Mouse (Mus musculus) gastrocnemius, postnatal 25 days (tissue): ENCODE results near the gene Krtap9-5. TPM values are rescaled to one million over a fixed set of nuclear protein-coding genes. Genes with fewer than 3 reads are reported as not detected.

Source experiments
- DNase-seq: peaks from one replicate; pipeline ENCODE4 v3.0.0; 2022
- long read RNA-seq, 2 experiments: library from polyadenylated mRNA; stranded (forward); transcript quantifications; one replicate each; pipeline ENCODE4 v2.0.0; 2021
- total RNA-seq, 2 experiments: library from RNA; stranded (reverse); gene quantifications; 1 replicate in 1 of 2; 2 replicates in 1 of 2; pipeline ENCODE4 v1.2.3; 2021

The Krtap9-5 gene
- not detected for total RNA-seq
- long read RNA-seq, experiment 1: 0 reads
- long read RNA-seq, experiment 2: 0 reads

DNA sequence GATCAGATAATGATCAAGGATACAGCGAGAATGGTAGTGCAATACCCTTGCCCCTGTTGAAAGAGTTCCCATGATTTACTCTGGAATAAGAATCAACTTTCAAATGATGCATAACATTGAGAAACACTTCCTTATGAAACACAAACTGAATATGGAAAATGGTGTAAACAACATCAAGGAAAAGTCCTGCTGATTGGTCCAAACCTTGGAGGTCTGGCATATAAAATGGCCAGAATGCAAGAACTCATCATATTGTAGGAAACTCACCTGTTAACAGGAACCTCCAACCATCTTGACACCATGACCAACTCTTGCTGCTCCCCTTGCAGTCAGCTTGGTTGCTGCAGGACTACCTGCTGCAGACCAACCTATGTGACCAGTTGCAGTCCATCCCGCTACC, at the start of gene Krtap9-5:
Gene Krtap9-5 (plus strand): TSS at position 301 of the 400 bp plus-strand sequence.
- DNase-seq: no peak

DNA sequence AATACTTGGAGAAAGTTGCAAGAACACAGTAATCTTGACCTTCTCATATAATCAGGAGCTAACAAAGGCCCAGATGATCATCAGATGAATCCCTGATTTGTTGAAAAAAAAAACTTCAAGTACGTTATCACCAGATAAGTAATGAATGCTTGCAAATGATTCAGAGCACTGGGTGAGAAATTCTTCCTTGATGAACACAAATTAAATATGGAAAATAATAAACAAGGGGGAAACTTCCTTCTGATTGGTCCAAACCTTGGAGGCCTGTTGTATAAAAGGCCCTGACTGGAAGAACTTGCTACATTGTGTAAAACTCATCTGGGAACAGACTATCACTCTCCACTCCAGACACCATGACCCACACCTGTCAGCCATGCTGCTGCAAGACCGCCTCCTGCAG, 40.7 kb upstream of the Krtap9-5 start, which contains the start of gene Krtap31-1:
Gene Krtap31-1 (plus strand): TSS at position 301 of the 400 bp plus-strand sequence.
- DNase-seq: no peak

- DNase-seq: no peak
Measured at GRCm38 (mm10) chr11:99914451-99914850, 33.8 kb upstream of the Krtap9-5 start, which contains the start of gene Gm11565. TSS of gene Gm11565 (plus strand) at chr11:99914751.

- DNase-seq: no peak
Measured at GRCm38 (mm10) chr11:99935991-99936390, 12.3 kb upstream of the Krtap9-5 start, which contains the start of gene Krtap31-2. TSS of gene Krtap31-2 (plus strand) at chr11:99936291.

- no peak for DNase-seq
Measured at GRCm38 (mm10) chr11:99937751-99938264, 10.5 kb upstream of the Krtap9-5 start.

DNA sequence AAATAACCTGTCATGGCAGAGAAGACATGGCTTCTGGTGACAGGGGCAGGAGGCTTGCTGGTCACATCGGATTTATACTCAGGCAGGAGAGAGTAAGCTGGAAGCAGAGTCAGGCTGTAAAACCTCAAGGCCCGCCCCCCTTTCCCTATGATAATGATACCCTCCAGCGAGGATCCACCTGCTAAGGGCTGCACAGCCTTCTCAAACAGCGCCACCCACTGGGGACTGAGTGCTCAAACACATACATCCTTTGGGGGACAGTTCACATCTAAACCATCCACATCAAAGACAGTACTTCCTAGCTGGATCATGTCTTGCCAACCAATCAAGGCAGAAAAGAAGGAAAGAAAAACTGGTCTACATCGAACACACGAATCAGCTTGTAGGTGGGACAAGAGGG, 15.9 kb downstream of the Krtap9-5 start:
- DNase-seq: no peak

DNA sequence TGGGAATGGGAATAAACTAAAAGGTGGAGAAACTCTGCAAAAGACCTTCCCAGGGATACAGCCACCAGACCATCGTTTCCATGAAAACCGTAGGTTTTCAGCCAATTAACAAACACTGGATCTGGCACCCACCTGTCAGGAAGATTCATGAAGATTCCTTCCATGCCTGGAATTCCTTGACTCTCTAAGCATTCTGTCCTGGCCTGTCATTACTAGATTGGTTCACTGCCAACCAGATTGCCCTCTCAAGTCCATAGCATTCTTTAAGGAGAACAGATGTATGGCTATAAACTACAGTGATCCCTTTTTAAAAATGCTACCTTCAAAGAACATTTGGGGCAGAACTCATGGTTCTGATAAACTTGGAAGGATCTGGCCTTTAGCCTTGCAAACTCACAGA, 17.7 kb downstream of the Krtap9-5 start:
- DNase-seq: no peak

GRCm38 (mm10) chr11:99978953-99979352, 30.7 kb downstream of the Krtap9-5 start, which contains the start of gene Krtap29-1:
TSS of gene Krtap29-1 (minus strand) at chr11:99979053.
- DNase-seq: no peak

DNA sequence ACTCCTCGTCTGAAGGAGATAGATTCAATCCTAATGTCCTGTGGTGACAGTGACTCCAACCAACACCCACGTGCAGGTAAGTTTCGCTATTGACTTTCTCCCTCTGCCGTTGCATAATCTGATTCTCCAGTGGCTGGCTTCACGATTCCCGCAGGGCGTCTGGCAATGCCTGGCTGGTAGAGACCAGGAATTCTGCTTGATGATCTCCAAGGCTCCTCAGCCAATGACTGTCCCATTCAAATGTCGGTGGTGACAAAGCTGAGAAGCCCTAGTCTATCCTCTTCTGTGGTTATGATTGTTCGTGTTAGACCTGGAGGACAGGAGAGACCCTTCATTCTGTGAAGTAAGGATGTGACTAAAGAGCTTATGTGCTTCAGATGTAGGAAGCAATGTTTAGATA, 34.5 kb downstream of the Krtap9-5 start:
- no peak for DNase-seq

DNA sequence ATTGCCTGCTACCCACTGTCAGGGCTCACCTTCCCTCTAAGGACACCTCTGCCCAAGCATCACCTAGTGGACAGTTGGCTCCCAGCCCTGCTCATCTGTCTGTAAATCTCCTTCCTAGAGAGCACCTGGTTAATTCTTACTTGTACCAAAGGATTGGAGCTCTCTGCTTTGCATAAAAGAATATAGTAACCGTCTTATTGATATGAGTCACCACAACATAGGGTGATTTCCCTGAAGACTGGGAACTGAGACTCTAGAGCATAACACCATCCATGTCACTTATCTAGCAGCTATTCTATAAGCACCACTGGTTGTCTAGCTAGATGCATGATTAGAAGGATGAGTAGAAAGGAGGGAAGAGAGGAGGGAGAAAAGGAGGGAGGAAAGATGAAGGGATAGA, 35.2 kb downstream of the Krtap9-5 start:
- no peak for DNase-seq

DNA sequence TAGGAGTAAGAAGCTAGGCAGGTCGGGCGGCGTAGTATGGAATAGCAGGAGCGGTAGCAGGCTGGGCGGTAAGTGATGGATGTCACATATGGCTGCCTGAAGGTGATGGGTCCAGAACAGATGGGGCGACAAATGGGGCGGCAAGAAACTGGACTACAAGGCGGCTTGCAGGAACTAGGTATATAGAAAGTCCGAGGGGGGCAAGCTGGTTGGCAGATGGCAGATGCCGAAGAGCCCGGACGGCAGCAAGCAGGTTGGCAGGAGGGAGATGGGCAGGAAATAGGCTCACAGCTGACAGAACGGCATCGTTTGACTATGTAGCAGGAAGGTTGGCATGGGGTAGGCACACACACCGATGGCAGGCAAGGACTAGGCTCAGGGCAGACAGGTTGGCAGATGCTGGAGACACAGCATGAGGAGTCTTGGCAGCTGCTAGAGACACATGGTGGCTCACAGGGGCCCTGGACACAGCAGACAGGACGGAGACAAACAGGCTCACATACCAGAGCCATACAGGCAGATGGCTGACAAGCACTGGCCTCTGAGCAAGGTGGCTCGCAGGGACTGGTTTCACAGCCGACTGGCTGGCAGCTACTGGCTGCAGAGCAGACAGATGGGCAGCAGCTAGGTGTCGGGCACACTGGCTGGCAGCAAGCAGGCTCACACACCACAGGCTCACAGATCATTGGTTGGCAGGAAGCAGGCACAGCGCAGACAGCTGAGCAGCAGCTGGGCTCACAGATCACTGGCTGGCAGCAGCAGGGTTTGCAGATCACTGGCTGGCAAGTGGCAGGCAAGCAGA, 37.2 kb downstream of the Krtap9-5 start:
- DNase-seq: peak; percentile 79

DNA sequence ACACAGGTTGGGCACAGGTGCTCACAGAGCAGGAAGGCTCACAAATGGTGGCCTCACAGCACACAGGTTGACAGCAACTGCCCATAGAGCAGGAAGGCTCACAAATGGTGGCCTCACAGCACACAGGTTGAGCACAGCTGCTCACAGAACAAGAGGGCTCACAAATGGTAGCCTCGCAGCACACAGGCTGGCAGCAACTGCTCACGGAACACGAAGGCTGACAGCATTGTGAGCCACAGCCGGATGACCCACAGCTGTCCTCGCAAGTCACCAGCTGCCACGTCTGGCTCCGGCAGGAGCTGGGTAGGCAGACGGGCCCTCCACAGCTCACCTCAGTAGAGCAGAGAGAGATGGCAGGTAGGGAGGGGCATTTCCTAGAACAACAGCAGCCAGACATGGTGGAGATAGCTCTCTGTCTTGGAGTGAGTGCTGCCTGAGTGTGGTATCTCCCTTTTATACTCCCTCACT, 37.9 kb downstream of the Krtap9-5 start, which contains the start of gene Krtap16-1:
Gene Krtap16-1 (minus strand): TSS at position 418 of the 468 bp plus-strand sequence.
- DNase-seq: no peak

GRCm38 (mm10) chr11:99988530-99988929, 40.3 kb downstream of the Krtap9-5 start:
- DNase-seq: no peak

GRCm38 (mm10) chr11:99989881-99990405, 41.7 kb downstream of the Krtap9-5 start:
- DNase-seq: no peak

- no peak for DNase-seq
Measured at GRCm38 (mm10) chr11:99990571-99990970, 42.3 kb downstream of the Krtap9-5 start.

- no peak for DNase-seq
Measured at GRCm38 (mm10) chr11:99993620-99994383, 45.5 kb downstream of the Krtap9-5 start, which contains the start of gene Krtap17-1. TSS of gene Krtap17-1 (minus strand) at chr11:99993994.

- no peak for DNase-seq
Measured at GRCm38 (mm10) chr11:99994384-99994661, 46.0 kb downstream of the Krtap9-5 start.

DNA sequence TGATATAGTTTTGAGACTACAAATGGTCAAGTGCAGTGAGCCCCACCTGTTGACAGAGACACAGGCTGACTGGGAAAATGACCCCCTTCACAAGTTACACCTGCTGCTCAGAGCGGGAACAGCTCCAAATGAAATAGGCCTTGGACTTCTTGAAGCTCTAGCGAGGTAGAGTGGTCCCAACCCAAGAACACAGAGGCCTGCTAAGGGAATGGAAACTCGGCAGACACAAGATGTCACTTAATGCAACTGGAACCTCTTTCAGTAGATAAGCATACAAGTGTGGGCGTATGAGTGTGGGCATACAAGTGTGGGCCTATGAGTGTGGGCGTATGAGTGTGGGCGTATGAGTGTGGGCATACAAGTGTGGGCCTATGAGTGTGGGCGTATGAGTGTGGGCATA, 50.8 kb downstream of the Krtap9-5 start:
- no peak for DNase-seq
